Mouse (Mus musculus) embryonic facial prominence, embryonic 11.5 days (tissue): ENCODE results near the gene Fhl3. TPM values are rescaled to one million over a fixed set of nuclear protein-coding genes. Genes with fewer than 3 reads are reported as not detected.

Experiments used
- ATAC-seq: fragments of 200-750 bp; cut with Nextera tagmentation; replicated peaks from 2 replicates; pipeline ENCODE4 v1.8.0; 2017; ENCODE audit warnings: low read depth; ENCODE audit not compliant: insufficient number of reproducible peaks, low FRiP score, low TSS enrichment
- DNase-seq: peaks from one replicate; pipeline ENCODE4 v3.0.0-alpha.2; 2015; ENCODE audit warnings: low spot score
- H3K27ac ChIP-seq: fragments of 300-500 bp; sonication (generic); replicated peaks from 2 replicates; pipeline ENCODE4 v1.5.1; 2014; ENCODE audit warnings: mild to moderate bottlenecking, low read depth, low read length, control low read depth
- H3K27me3 ChIP-seq: fragments of 300-500 bp; sonication (generic); 2 replicates; pipeline ENCODE4 v1.6.1; 2014; ENCODE audit warnings: mild to moderate bottlenecking, low read length, moderate library complexity, mixed read lengths; ENCODE audit not compliant: control insufficient read depth, insufficient read depth
- H3K36me3 ChIP-seq: fragments of 300-500 bp; sonication (generic); replicated peaks from 2 replicates; pipeline ENCODE4 v1.6.1; 2014; ENCODE audit warnings: low read depth, mild to moderate bottlenecking, low read length, moderate library complexity, mixed read lengths; ENCODE audit not compliant: control insufficient read depth, insufficient read depth
- H3K4me1 ChIP-seq: fragments of 300-500 bp; sonication (generic); 2 replicates; pipeline ENCODE4 v1.6.1; 2014; ENCODE audit warnings: low read length, mixed read lengths; ENCODE audit not compliant: control insufficient read depth, insufficient read depth
- H3K4me2 ChIP-seq: fragments of 300-500 bp; sonication (generic); 2 replicates; pipeline ENCODE4 v1.6.1; 2014; ENCODE audit warnings: low read depth, mild to moderate bottlenecking, control low read depth, low read length, moderate library complexity
- H3K4me3 ChIP-seq: fragments of 300-500 bp; sonication (generic); 2 replicates; pipeline ENCODE4 v1.5.1; 2014; ENCODE audit warnings: low read depth, low read length, control low read depth
- H3K9ac ChIP-seq: fragments of 300-500 bp; sonication (generic); replicated peaks from 2 replicates; pipeline ENCODE4 v1.6.1; 2014; ENCODE audit warnings: mild to moderate bottlenecking, control low read depth, low read length
- H3K9me3 ChIP-seq: fragments of 300-500 bp; sonication (generic); replicated peaks from 2 replicates; pipeline ENCODE4 v1.6.1; 2016; ENCODE audit warnings: mild to moderate bottlenecking, low read length, inconsistent platforms, mixed read lengths; ENCODE audit not compliant: control insufficient read depth
- WGBS: fragments of 180-500 bp; shearing (Covaris S2); extraction: QIAGEN DNeasy Blood & Tissue Kit; methylation state at CpG from one replicate; pipeline ENCODE4 v1.1.7; 2014; 5-methylcytosine and 5-hydroxymethylcytosine counted together
- polyA plus RNA-seq: library from polyadenylated mRNA; unstranded; fragments of >200 nt; fragmentation: Nextera tagmentation; extraction: Ambion mirVana; gene quantifications from 2 replicates; pipeline ENCODE4 v1.2.1, GENCODE M21; 2014

Gene Fhl3
- polyA plus RNA-seq, 1 experiment from 2014 or later = 10.7 TPM

GRCm38 (mm10) chr4:124699791-124700190, 710 bp upstream of the Fhl3 start:
- Histone ChIP-seq H3K27ac (peak overlapping the region; percentile 89), H3K9ac (peak overlapping the region; percentile 89; the same call in 1 of the 2 replicates), H3K9me3 (no peaks in the 10 kb centered on the region), H3K4me1 (peaks cover 21% of the 10 kb centered on the region), H3K27me3 (peaks cover 3% of the 10 kb centered on the region; the same call in 1 of the 2 replicates), H3K36me3 (no peaks in the 10 kb centered on the region), H3K4me3 (no peak overlapping the region), H3K4me2 (peak overlapping the region; percentile 84)
- 6% methylated on average over 6 of the region's 6 CpGs for WGBS
- ATAC-seq (no peak), DNase-seq (no peak)

GRCm38 (mm10) chr4:124701052-124701845, 748 bp downstream of the Fhl3 start:
- Histone ChIP-seq H3K4me2 (peak overlapping the region; percentile 84), H3K9me3 (no peaks in the 10 kb centered on the region), H3K4me1 (peaks cover 27% of the 10 kb centered on the region), H3K36me3 (peaks cover 6% of the 10 kb centered on the region), H3K27ac (peak overlapping the region; percentile 89), H3K9ac (peak overlapping the region; percentile 89), H3K4me3 (peak overlapping the region; percentile 82), H3K27me3 (no peaks in the 10 kb centered on the region)
- DNase-seq (peak; percentile 58), ATAC-seq (no peak; the same call in 1 of the 2 replicates)
- WGBS = under 1% methylated on average over 22 of the region's 22 CpGs

- Histone ChIP-seq H3K4me3 (peak overlapping the region; percentile 82), H3K36me3 (peaks cover 6% of the 10 kb centered on the region), H3K27ac (peak overlapping the region; percentile 89), H3K4me2 (peak overlapping the region; percentile 84), H3K9ac (peak overlapping the region; percentile 89), H3K4me1 (peaks cover 25% of the 10 kb centered on the region), H3K27me3 (no peaks in the 10 kb centered on the region), H3K9me3 (no peaks in the 10 kb centered on the region)
- ATAC-seq = no peak
- DNase-seq = no peak
- 31% methylated on average over 2 of the region's 5 CpGs for WGBS
Observed at GRCm38 (mm10) chr4:124701916-124702315, 1.4 kb downstream of the Fhl3 start.

GRCm38 (mm10) chr4:124703406-124703805, 2.9 kb downstream of the Fhl3 start:
- peaks cover 6% of the 10 kb centered on the region for H3K36me3 ChIP-seq
- H3K27ac ChIP-seq = peak overlapping the region; percentile 92
- peak overlapping the region; percentile 21 for H3K4me2 ChIP-seq
- DNase-seq = no peak
- H3K9ac ChIP-seq = peak overlapping the region; percentile 55
- H3K27me3 ChIP-seq = no peaks in the 10 kb centered on the region
- H3K4me1 ChIP-seq = peaks cover 25% of the 10 kb centered on the region
- H3K4me3 ChIP-seq = no peak overlapping the region
- no peak for ATAC-seq
- 23% methylated on average over 2 of the region's 2 CpGs for WGBS
- no peaks in the 10 kb centered on the region for H3K9me3 ChIP-seq

GRCm38 (mm10) chr4:124703881-124704796, 3.6 kb downstream of the Fhl3 start:
- peak overlapping the region; percentile 41 for H3K4me2 ChIP-seq
- H3K9me3 ChIP-seq = no peaks in the 10 kb centered on the region
- peak overlapping the region; percentile 92 for H3K27ac ChIP-seq
- H3K4me1 ChIP-seq = peaks cover 25% of the 10 kb centered on the region
- 5% methylated on average over 6 of the region's 6 CpGs for WGBS
- peaks cover 6% of the 10 kb centered on the region for H3K36me3 ChIP-seq
- peak overlapping the region; percentile 55 for H3K9ac ChIP-seq
- DNase-seq = peak; percentile 66
- H3K4me3 ChIP-seq = no peak overlapping the region
- ATAC-seq = no peak
- no peaks in the 10 kb centered on the region for H3K27me3 ChIP-seq

GRCm38 (mm10) chr4:124704797-124705474, 4.4 kb downstream of the Fhl3 start:
- WGBS = 11% methylated on average over 11 of the region's 11 CpGs
- H3K27me3 ChIP-seq = no peaks in the 10 kb centered on the region
- peak overlapping the region; percentile 55 for H3K9ac ChIP-seq
- peak; percentile 49 for DNase-seq
- H3K4me3 ChIP-seq = no peak overlapping the region
- H3K4me2 ChIP-seq = peak overlapping the region; percentile 41
- peaks cover 25% of the 10 kb centered on the region for H3K4me1 ChIP-seq
- no peaks in the 10 kb centered on the region for H3K9me3 ChIP-seq
- ATAC-seq = no peak
- H3K36me3 ChIP-seq = peaks cover 6% of the 10 kb centered on the region
- peak overlapping the region; percentile 92 for H3K27ac ChIP-seq

GRCm38 (mm10) chr4:124705661-124706269, 5.3 kb downstream of the Fhl3 start:
- Histone ChIP-seq H3K9ac (no peak overlapping the region), H3K4me2 (no peak overlapping the region; the same call in 1 of the 2 replicates), H3K27me3 (no peaks in the 10 kb centered on the region), H3K9me3 (no peaks in the 10 kb centered on the region), H3K4me3 (no peak overlapping the region), H3K4me1 (peaks cover 25% of the 10 kb centered on the region), H3K27ac (peak overlapping the region; percentile 92), H3K36me3 (peaks cover 6% of the 10 kb centered on the region)
- 84% methylated on average over 23 of the region's 23 CpGs for WGBS
- DNase-seq (no peak), ATAC-seq (no peak)
